Mouse (Mus musculus) stomach, postnatal 0 days (tissue): ENCODE measurements at regions not wholly inside any gene's neighbourhood (a gene's known extent, or its start where the extent isn't known, plus 50 kb on each side); places are given as distances from the start of the nearest gene placed in this dataset.

Experiments used
- CTCF ChIP-seq: IDR thresholded peaks from 2 replicates; pipeline ENCODE4 v1.5.1; 2016; ENCODE audit warnings: antibody characterized with exemption, low read depth, mild to moderate bottlenecking, moderate library complexity
- EP300 ChIP-seq: optimal IDR thresholded peaks from 2 replicates; pipeline ENCODE3; 2016; ENCODE audit warnings: antibody characterized with exemption

- TF ChIP-seq CTCF: no peak
- TF ChIP-seq EP300: no peak
Measured at GRCm38 (mm10) chr3:58362563-58362962, 52.0 kb upstream of the Tsc22d2 start.
